Comparison of ENCODE assay signal across 8 mouse cellular contexts in genomic region chr4:118260551-118261267, GRCm38 (mm10). TPM values are rescaled to one million over a fixed set of nuclear protein-coding genes. Genes with fewer than 3 reads are reported as not detected.
DNase-seq lines count a peak whose midpoint lies in the region; ATAC-seq and TF ChIP-seq lines count a peak whose summit lies in the region.

No protein-coding gene starts in this region.

- intact Hi-C loops in heart, postnatal 25 days (cut with DNase I) = no loop called here

- peaks cover 58% of the 10 kb centered on the region for H3K4me1 ChIP-seq in embryonic facial prominence, embryonic 15.5 days
- peaks cover 4% of the 10 kb centered on the region for H3K4me1 ChIP-seq in liver, embryonic 16.5 days (ENCODE audit: control insufficient read depth, low read depth, low read length)
- H3K4me1 ChIP-seq in olfactory bulb, adult 2 months (ENCODE audit: control insufficient read depth, insufficient read depth, low read length) = peaks cover 49% of the 10 kb centered on the region

- H3K4me2 ChIP-seq in embryonic facial prominence, embryonic 15.5 days (replicated peaks) = peak overlapping the region; percentile 71
- peak overlapping the region; percentile 44 for H3K4me2 ChIP-seq in liver, embryonic 16.5 days (ENCODE audit: low read depth, low read length)

- peak; percentile 86 for DNase-seq in ES-CJ7 (ENCODE audit: low read depth, low spot score)
- peak; percentile 83 to 89 for DNase-seq in adrenal gland, postnatal 36 days
- peak; percentile 28 for DNase-seq in heart, postnatal 25 days (ENCODE audit: low spot score)
- peak; percentile 60 to 62 for DNase-seq in layer of hippocampus, adult 18-20 months (ENCODE audit: low spot score in 2 of 2)
- DNase-seq in thymus, postnatal 4 days = peak; percentile 83

- no peaks in the 10 kb centered on the region for H3K27me3 ChIP-seq in embryonic facial prominence, embryonic 15.5 days
- H3K27me3 ChIP-seq in liver, embryonic 16.5 days (ENCODE audit: control insufficient read depth, insufficient read depth, low read depth, low read length) = no peaks in the 10 kb centered on the region

- no peak for TF ChIP-seq POLR2A in olfactory bulb, adult 2 months (IDR thresholded peaks at IDR 0.05; ENCODE audit: insufficient read depth, low read depth, low read length)

- H3K9me3 ChIP-seq in embryonic facial prominence, embryonic 15.5 days (replicated peaks) = no peaks in the 10 kb centered on the region
- H3K9me3 ChIP-seq in liver, embryonic 16.5 days (replicated peaks; ENCODE audit: control insufficient read depth, low read length) = no peaks in the 10 kb centered on the region

- no peak for TF ChIP-seq CTCF in olfactory bulb, adult 2 months (IDR thresholded peaks at IDR 0.05; ENCODE audit: insufficient read depth, low read depth, low read length)

- 1% methylated on average over 39 of the region's 39 CpGs for WGBS in embryonic facial prominence, embryonic 15.5 days
- under 1% methylated on average over 39 of the region's 39 CpGs for WGBS in liver, embryonic 16.5 days (ENCODE audit: insufficient replicate concordance)
- 4% methylated on average over 39 of the region's 39 CpGs for WGBS in olfactory bulb, adult 2 months

- peak overlapping the region; percentile 82 for H3K27ac ChIP-seq in embryonic facial prominence, embryonic 15.5 days (replicated peaks)
- no peak overlapping the region for H3K27ac ChIP-seq in liver, embryonic 16.5 days (ENCODE audit: low read length)
- no peak overlapping the region for H3K27ac ChIP-seq in olfactory bulb, adult 2 months (ENCODE audit: insufficient read depth, low read depth, low read length)

- ATAC-seq in embryonic facial prominence, embryonic 15.5 days (ENCODE audit: insufficient number of reproducible peaks, low FRiP score, low TSS enrichment, low read depth) = peak; percentile 66
- peak; percentile 65 for ATAC-seq in liver, embryonic 16.5 days (ENCODE audit: low read depth)

- H3K36me3 ChIP-seq in embryonic facial prominence, embryonic 15.5 days = peaks cover 28% of the 10 kb centered on the region
- H3K36me3 ChIP-seq in liver, embryonic 16.5 days (ENCODE audit: control insufficient read depth, insufficient read depth) = no peaks in the 10 kb centered on the region

- H3K4me3 ChIP-seq in embryonic facial prominence, embryonic 15.5 days (replicated peaks) = peak overlapping the region; percentile 49
- H3K4me3 ChIP-seq in liver, embryonic 16.5 days (ENCODE audit: low read depth, low read length) = peak overlapping the region; percentile 39
- peak overlapping the region; percentile 47 for H3K4me3 ChIP-seq in olfactory bulb, adult 2 months (ENCODE audit: insufficient read depth, low read depth, low read length)

- no peak overlapping the region for H3K9ac ChIP-seq in embryonic facial prominence, embryonic 15.5 days
- no peak overlapping the region for H3K9ac ChIP-seq in liver, embryonic 16.5 days (ENCODE audit: low read depth, low read length)

RNA-seq across cellular contexts. Expression of gene Ptprf, which starts 30.5 kb away (rescaled TPM):
- 10 to 100 TPM; 47.2 to 91.8 TPM for total RNA-seq in adrenal gland, postnatal 36 days (2021)
- 89.3 and 90.7 TPM in 2 replicates for polyA plus RNA-seq in embryonic facial prominence, embryonic 15.5 days (2015; fragmentation: Nextera tagmentation; extraction: Ambion mirVana)
- 10 to 100 TPM in 1 of 2 experiments, 1 to 10 TPM in 1; 9.8 to 10.2 TPM for total RNA-seq in heart, postnatal 25 days (2021)
- total RNA-seq in layer of hippocampus, adult 18-20 months (2021) = 10 to 100 TPM; 67.6 to 77.5 TPM
- polyA plus RNA-seq in liver, embryonic 16.5 days (2015; fragmentation: Nextera tagmentation; extraction: Ambion mirVana) = 12.0 and 14.3 TPM in 2 replicates
- not detected in 2 replicates for polyA plus RNA-seq in olfactory bulb, adult 2 months (2012; ENCODE audit: insufficient read depth, insufficient read length, low replicate concordance, missing spikeins)

Comparison
In these comparisons a context has a peak if more than half of its experiments do, and no peak if none do; other contexts are left out.
1. DNase-seq: peak in every context shown above with its lines; median percentile 86 in ES-CJ7; 86 in adrenal gland, postnatal 36 days; 83 in thymus, postnatal 4 days; 61 in layer of hippocampus, adult 18-20 months; 28 in heart, postnatal 25 days.
2. RNA of gene Ptprf, which starts 30.5 kb away (total RNA-seq): 47.2 to 91.8 TPM in adrenal gland, postnatal 36 days and 67.6 to 77.5 TPM in layer of hippocampus, adult 18-20 months; 9.8 to 10.2 TPM in heart, postnatal 25 days; every median in the first group is over 4 times any median in the second.
3. Peak in every context shown above with its lines, with median percentiles within 50 percentile points of each other: H3K4me3 ChIP-seq.